Mouse (Mus musculus): ENCODE data around the gene Tex12.

The Tex12 gene

GRCm38 (mm10) chr9:50507570-50507969 lies 53.6 kb downstream of the Tex12 start:
- DNase-seq (ENCODE audit: low spot score) = no peak

Measured in T-cell, adult 2 months (primary cell).